Mouse (Mus musculus) frontal cortex, postnatal 10 days (tissue): ENCODE results near the gene Myh7b.
A peak's percentile ranks its signal among the peaks of the same experiment; 100 is the strongest.
"Not testable (repeated sequence)": the region's sequence is repeated elsewhere in the genome, so short reads cannot be mapped to it uniquely, and the experiment has no call there.

Experiments used
- DNase-seq, 2 experiments: peaks; one replicate each; pipeline ENCODE4 v3.0.0; 2022; ENCODE audit warnings: low spot score in 2 of 2, mixed read lengths in 1 of 2

The Myh7b gene

DNA sequence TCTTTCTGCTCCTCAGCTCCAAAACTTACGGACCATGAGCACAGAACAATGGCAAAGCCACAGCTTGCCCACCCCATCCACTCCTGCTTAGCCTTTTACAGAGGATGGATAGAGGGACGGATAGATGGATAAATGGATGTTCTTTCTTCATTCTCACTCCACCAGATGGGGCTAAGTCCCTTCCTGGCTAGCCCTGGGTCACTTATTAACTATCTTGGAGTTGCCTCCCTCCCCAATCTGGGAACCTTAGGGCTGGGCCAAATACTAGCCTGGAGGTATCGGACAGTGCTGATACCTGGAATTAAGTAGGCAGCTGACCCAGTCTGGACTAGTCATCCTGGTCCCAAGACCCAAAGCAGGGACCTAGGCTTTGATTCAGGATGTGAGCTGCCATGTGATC lies 7.3 kb upstream of the Myh7b start:
- DNase-seq, result no peak

GRCm38 (mm10) chr2:155604560-155605235 lies 6.3 kb upstream of the Myh7b start:
- no peak for DNase-seq

DNA sequence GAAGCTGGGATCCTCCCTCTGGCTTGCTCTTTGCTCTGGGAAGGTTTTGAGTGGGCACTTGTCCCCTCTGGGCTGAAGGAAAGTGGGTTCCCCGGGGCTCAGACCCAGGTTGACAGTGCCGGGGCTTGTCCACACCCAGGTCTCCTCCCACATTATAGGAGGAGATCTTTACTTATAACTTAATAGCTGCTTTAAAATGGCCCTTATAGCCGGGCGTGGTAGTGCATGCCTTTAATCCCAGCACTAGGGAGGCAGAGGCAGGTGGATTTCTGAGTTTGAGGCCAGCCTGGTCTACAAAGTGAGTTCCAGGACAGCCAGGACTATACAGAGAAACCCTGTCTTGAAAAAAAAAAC lies 5.8 kb upstream of the Myh7b start:
- not testable (repeated sequence) for DNase-seq

- DNase-seq, result no peak
Observed at GRCm38 (mm10) chr2:155606360-155606759, 4.7 kb upstream of the Myh7b start.

DNA sequence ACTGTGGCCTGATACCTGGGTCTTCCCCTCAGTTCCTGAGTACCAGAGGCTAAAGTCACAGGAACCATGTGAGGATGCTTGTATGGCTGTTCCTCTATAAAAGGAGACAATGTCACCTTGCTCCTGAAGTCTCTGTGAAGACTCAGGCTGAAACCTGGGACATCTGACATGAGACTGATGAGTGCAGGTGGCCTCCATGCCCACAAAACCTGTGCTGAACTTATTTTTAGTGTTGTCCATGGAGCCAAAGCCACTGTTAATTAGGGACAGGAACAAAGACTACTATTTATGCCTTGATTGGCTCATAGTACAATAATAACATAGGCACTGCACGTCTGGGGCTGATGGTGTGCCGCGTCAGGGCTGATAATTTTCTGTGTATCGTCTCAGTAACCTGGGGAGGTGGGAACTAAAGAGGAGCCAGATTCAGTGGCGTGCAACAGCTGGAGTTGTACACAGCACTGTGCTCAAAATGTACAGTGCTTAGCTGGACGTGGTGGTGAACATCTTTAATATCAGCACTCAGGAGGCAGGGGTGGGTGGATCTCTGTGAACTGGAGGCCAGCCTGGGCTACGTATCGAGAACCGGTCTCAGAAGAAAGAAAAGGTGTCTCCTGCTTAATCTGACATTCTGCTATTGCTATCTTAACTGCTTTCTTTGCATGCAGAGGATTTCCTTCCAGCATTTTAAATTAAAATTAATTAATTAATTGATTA lies 980 bp downstream of the Myh7b start:
- no peak for DNase-seq

- no peak for DNase-seq
Observed at GRCm38 (mm10) chr2:155613326-155613755, 2.3 kb downstream of the Myh7b start.

- DNase-seq, result no peak
Observed at GRCm38 (mm10) chr2:155613953-155614352, 2.9 kb downstream of the Myh7b start.

DNA sequence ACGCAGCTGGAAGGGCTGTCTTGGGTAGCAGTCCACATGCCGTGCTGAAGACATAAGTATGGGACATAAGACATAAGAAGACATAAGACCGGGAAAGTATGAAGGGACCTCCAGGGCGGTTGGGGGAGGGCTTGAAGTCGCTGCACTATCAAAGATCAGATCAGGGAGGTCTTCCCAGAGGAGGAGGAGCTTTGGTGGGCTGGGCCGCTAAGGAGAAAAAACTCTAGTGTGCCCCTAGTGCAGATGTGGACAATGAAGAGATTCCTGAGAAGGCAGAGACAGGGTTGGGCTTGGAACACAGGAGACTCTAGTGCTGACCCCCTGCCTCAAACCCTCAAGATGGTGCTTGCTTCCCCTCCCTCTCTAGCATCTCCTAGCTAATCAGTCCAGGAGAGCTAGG lies 6.0 kb downstream of the Myh7b start:
- no peak for DNase-seq

GRCm38 (mm10) chr2:155619817-155620216 lies 8.8 kb downstream of the Myh7b start:
- peak in 1 of 2 experiments; percentile 76 for DNase-seq

DNA sequence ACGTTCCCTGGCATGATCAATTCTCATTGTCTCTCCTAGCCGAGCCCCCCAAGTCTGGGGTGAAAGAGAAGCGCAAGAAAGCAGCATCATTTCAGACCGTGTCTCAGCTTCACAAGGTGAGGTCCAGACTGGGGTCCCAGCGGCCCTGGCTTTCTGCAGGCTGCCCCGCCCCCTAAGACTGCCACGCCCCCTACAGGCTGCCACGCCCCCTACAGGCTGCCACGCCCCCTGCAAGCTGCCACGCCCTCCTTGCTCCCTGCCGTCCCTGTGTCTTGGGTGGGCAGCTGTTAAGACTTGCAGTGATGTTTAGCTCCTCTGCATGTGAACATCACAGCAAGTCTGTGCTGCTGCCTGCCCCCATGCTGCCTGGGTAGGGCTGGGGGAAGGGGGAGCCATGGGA lies 11.6 kb downstream of the Myh7b start:
- no peak for DNase-seq

DNA sequence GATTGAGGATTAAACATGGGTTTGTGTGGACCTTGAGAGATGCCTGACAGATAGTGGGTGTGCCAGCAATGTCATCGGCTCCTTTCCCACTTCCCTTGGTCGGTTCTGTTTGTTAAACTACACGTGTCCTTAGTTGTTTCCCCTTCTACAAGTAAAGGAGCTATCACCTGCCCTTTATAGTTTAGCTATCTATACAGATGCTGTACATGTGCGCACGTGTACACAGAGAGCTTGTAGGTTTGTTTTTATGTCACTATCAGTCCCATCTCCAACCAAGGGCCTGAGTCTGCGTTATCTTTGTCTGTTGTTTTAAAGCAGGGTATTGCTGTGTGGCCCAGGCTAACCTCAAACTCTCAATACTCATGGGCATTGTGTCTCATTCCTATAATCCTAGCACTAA lies 13.0 kb downstream of the Myh7b start:
- DNase-seq, result no peak

DNA sequence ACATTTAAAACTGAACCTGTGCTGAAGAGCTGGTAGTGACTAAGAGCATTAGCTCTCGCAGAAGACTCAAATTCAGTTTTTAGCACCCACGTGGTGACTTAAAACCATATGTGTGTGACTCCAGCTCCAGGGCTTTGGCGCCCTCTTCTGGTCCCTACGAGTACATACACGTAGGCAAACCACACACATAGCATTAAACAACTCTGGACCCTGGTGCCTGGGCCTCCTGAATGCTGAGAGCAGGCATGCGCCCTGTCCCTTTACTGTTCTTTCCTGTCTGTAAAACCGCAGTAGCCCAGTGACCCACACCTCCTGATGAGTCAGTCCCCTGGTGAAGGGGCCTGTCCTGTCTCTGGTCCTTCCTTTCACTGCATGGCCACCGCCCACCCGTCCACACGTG lies 13.7 kb downstream of the Myh7b start:
- DNase-seq, result no peak

GRCm38 (mm10) chr2:155626277-155626676 lies 15.3 kb downstream of the Myh7b start:
- DNase-seq, result no peak

GRCm38 (mm10) chr2:155627030-155627738 lies 16.2 kb downstream of the Myh7b start:
- peak in 1 of 2 experiments; percentile 72 for DNase-seq

GRCm38 (mm10) chr2:155628112-155628511 lies 17.1 kb downstream of the Myh7b start:
- no peak for DNase-seq

DNA sequence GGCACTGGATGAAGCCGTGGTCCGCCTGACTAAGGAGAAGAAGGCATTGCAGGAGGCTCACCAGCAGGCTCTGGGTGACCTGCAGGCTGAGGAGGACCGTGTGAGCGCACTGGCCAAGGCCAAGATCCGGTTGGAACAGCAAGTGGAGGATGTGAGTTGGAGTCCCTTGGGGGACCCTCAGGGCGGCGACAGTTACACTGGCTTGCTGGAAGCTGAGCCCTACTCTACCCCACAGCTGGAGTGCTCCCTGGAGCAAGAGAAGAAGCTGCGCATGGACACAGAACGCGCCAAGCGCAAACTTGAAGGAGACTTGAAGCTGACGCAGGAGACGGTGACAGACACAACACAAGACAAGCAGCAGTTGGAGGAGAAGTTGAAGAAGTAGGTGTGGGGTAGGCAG lies 17.5 kb downstream of the Myh7b start:
- no peak for DNase-seq

DNA sequence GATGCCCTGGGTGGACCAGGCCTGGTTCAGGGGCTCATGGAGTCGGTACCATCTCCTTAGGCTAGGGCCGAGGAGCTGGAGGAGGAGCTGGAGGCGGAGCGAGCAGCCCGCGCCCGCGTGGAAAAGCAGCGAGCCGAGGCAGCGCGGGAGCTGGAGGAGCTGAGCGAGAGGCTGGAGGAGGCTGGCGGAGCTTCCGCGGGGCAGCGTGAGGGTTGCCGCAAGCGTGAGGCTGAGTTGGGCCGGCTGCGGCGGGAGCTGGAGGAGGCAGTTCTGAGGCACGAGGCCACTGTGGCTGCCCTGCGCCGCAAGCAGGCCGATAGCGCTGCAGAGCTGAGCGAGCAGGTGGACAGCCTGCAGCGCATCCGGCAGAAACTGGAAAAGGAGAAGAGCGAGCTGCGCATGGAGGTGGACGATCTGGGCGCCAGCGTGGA lies 18.2 kb downstream of the Myh7b start:
- peak in 1 of 2 experiments; percentile 52 for DNase-seq

DNA sequence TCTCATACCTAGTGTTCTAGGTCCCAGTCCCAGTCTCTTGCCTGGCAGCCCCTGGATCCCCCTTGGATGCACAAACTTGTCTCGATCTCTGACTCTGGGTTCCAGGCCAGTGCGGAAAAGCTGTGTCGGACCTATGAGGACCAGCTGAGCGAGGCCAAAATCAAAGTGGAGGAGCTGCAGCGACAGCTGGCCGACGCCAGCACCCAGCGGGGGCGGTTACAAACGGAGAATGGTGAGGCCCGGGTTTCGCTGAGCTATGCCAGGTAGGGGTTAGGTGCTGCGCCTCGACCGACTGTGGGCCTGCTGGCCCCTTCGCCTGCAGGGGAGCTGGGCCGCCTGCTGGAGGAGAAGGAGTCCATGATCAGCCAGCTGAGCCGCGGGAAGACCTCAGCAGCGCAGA lies 19.1 kb downstream of the Myh7b start:
- DNase-seq, result no peak

DNA sequence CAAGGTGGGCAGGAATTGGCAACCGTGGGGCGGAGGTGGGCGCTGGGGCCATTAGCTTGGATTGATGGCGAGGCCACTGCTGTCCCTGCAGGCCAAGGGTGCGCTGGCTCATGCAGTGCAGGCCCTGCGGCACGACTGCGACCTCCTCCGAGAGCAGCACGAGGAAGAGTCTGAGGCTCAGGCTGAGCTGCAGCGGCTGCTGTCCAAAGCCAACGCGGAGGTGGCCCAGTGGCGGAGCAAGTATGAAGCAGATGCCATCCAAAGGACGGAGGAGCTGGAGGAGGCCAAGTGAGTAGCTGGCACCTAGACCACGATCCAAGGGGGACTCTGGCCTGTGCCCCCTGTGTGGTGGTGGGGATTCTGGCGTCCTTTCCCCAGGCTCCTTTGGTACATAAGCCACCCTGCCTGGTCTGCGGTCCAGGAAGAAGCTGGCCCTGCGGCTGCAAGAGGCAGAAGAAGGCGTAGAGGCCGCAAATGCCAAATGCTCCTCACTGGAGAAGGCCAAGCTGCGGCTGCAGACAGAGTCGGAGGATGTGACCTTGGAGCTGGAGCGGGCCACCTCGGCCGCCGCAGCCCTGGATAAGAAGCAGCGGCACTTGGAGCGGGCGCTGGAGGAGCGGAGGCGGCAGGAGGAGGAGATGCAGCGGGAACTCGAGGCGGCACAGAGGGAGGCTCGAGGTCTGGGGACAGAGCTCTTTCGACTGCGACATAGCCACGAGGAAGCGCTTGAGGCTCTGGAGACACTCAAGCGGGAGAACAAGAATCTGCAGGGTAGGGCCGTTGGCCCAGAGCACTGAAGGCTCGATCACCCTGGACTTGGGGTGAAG lies 19.8 kb downstream of the Myh7b start:
- DNase-seq, result peak in 1 of 2 experiments; percentile 41

DNA sequence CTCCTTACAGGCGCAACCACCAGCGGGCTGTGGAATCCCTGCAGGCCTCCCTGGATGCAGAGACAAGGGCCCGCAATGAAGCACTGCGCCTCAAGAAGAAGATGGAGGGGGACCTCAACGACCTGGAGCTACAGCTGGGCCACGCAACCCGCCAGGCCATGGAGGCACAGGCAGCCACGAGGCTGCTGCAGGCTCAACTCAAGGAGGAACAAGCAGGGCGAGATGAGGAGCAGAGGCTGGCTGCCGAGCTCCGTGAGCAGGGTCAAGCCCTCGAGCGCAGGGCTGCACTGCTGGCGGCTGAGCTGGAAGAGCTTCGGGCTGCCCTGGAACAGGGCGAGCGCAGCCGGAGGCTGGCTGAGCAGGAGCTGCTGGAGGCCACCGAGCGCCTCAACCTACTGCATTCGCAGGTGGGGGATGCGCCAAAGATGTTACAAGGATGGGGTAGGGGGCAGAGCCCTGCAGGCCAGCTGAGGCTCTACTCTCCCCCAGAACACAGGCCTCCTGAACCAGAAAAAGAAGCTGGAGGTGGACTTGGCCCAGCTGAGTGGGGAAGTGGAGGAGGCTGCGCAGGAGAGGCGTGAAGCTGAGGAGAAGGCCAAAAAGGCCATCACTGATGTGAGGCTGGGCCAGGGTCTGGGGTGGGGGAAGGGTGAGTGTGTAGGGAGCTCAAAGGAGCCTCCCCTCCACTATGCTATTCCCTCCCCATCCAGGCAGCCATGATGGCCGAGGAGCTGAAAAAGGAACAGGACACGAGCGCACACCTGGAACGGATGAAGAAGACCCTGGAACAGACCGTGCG lies 21.3 kb downstream of the Myh7b start:
- no peak for DNase-seq

DNA sequence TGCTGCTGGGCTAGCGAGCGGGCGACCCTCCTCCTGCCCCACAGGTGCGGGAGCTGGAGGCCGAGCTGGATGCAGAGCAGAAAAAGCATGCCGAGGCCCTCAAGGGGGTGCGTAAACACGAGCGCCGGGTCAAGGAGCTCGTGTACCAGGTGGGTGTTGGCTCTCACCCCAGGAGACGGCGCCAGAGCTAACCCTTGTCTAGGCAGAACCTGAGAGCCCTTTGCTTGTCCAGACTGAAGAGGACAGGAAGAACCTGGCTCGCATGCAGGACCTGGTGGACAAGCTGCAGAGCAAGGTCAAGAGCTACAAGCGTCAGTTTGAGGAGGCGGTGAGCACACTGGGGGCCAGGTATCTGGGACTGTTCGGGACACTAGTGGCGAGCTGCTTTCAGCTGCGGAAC lies 22.1 kb downstream of the Myh7b start:
- no peak for DNase-seq
